Mouse (Mus musculus): ENCODE results near the gene Ralbp1.

DNA sequence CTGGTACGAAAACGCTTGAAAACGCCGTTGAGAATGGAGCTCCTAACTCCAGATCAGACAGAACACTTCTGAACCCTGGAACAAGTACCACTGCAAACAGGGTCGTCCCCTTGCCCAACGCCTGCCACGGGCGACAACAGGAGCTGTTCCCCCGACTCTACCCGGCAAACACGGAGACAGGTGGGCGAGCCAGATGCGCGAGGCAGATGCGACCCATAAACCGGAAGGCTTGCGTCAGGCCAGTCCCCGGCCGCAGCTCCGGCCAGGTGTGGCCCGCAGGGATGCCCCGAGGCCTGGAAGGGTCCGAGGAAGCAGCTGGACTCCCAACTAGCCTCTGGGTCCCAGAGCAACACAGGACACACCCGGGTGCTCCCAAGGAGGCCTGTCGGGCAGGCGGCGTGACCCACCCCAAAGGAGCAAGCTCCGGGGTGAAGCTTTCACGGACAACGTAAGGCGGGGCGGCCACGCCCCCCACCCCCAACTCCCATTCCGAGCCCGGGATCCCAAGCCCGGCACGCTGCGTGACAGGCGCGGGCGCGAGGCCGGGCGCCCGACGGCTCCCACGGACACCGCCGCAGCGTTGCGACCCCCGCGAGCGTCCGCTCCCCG is 1.4 kb downstream of the Ralbp1 start:
- no peak for TF ChIP-seq TAL1 (IDR thresholded peaks at IDR 0.05; ENCODE audit: low read length)
- no peak for TF ChIP-seq GATA1 (IDR thresholded peaks at IDR 0.05; ENCODE audit: low read length)

Data from erythroblast, embryonic 14.5 days (primary cell).